In the genomic region with DNA sequence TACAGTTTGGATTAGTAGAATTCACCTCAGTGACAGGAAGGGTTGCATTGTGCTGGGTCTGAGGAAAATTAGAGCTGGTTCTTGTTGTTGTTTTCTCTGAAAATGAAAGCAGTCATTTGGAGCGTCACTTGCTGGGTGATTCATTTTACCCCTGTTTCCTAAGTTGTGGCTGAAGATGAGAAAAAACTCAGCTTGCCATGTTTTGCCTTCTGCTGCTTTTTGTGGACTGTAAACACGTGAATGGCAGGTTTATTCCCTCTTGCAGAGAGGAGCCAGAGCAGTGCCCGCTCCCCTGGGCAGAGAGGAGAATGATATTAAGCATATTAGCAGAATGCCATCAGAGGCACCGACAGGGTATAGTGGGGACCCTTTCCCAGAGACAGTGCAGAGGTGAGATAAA, we compare ENCODE assay signal across 8 mouse cellular contexts.
A peak's percentile ranks its signal among the peaks of the same experiment; 100 is the strongest.
DNase-seq lines count a peak whose midpoint lies in the region; ATAC-seq and TF ChIP-seq lines count a peak whose summit lies in the region.

No protein-coding gene starts in this region.

- 0 out of 2 replicates have a peak overlapping the region, but pooled peaks have one; percentile 6 for H3K4me3 ChIP-seq in lung, postnatal 0 days (ENCODE audit: low read depth, low read length)
- H3K4me3 ChIP-seq in myocyte = peak overlapping the region; percentile 61

- ATAC-seq in lung, postnatal 0 days = no peak
- ATAC-seq in erythroid progenitor cell, adult 5-6 weeks (replicated peaks; ENCODE audit: low FRiP score, poor library complexity, severe bottlenecking) = no peak

- no peaks in the 10 kb centered on the region for H3K27me3 ChIP-seq in lung, postnatal 0 days (replicated peaks; ENCODE audit: insufficient read depth, low read length)
- H3K27me3 ChIP-seq in myocyte (ENCODE audit: control insufficient read depth, insufficient read depth, insufficient read length) = no peaks in the 10 kb centered on the region

- TF ChIP-seq EP300 in lung, postnatal 0 days (IDR thresholded peaks at IDR 0.05) = no peak

- peaks cover 5% of the 10 kb centered on the region; the same call in 1 of the 2 replicates for H3K4me1 ChIP-seq in lung, postnatal 0 days (ENCODE audit: insufficient read depth, low read depth, low read length)

- no peaks in the 10 kb centered on the region for H3K36me3 ChIP-seq in lung, postnatal 0 days (ENCODE audit: insufficient read depth, low read length)
- H3K36me3 ChIP-seq in myocyte (ENCODE audit: control insufficient read depth, insufficient read depth) = no peaks in the 10 kb centered on the region

- 14% methylated on average over 4 of the region's 4 CpGs for WGBS in lung, postnatal 0 days

- no peak overlapping the region for H3K9ac ChIP-seq in lung, postnatal 0 days (replicated peaks; ENCODE audit: low read depth)

- H3K27ac ChIP-seq in lung, postnatal 0 days (ENCODE audit: low read length) = no peak overlapping the region

- peaks cover 68% of the 10 kb centered on the region for H3K79me2 ChIP-seq in myocyte (ENCODE audit: control insufficient read depth, insufficient read depth)

- H3K4me2 ChIP-seq in lung, postnatal 0 days (replicated peaks; ENCODE audit: low read depth, low read length) = peak overlapping the region; percentile 63
- H3K4me2 ChIP-seq in myocyte (ENCODE audit: low read depth) = peak overlapping the region; percentile 76

- H3ac ChIP-seq in myocyte (ENCODE audit: control insufficient read depth, insufficient read length) = no peak overlapping the region

- DNase-seq in lung, postnatal 0 days (ENCODE audit: low spot score) = peak; percentile 39
- no peak for DNase-seq in lung, postnatal 10 days
- DNase-seq in c-Kit-positive CD71-positive TER-119-positive erythroid progenitor cells, embryonic 14.5 days (ENCODE audit: low spot score) = peak; percentile 42
- DNase-seq in induced T-regulatory cell, adult 2 months (ENCODE audit: low read depth) = peak; percentile 93
- no peak for DNase-seq in adrenal gland, postnatal 10 days
- DNase-seq in adrenal gland, adult 18-20 months (ENCODE audit: low spot score in 2 of 2) = no peak

- no peaks in the 10 kb centered on the region for H3K9me3 ChIP-seq in lung, postnatal 0 days (ENCODE audit: low read length)

- no peak for TF ChIP-seq CTCF in lung, postnatal 0 days (IDR thresholded peaks at IDR 0.05)

- no peak for TF ChIP-seq POLR2A in myocyte (IDR thresholded peaks at IDR 0.05; ENCODE audit: insufficient read length, low read depth)

TF ChIP-seq in myocyte, 11 proteins besides CTCF, POLR2A, EP300 and RAD21:
- no peak for TF ChIP-seq USF1 (IDR thresholded peaks at IDR 0.05; ENCODE audit: low read depth)
- TF ChIP-seq CEBPB (IDR thresholded peaks at IDR 0.05; ENCODE audit: insufficient read depth, poor library complexity, severe bottlenecking) = no peak
- TF ChIP-seq TCF12 (IDR thresholded peaks at IDR 0.05; ENCODE audit: insufficient read depth, poor library complexity, severe bottlenecking) = no peak
- no peak for TF ChIP-seq E2F4 (IDR thresholded peaks at IDR 0.05; ENCODE audit: insufficient read depth)
- TF ChIP-seq MAX (IDR thresholded peaks at IDR 0.05; ENCODE audit: low read depth) = no peak
- no peak for TF ChIP-seq MYOD1 (IDR thresholded peaks at IDR 0.05; ENCODE audit: control insufficient read depth in 1 of 3, insufficient read length in 2 of 3, low read depth in 2 of 3)
- TF ChIP-seq REST (IDR thresholded peaks at IDR 0.05; ENCODE audit: insufficient read depth, insufficient read length) = no peak

Comparison
In these comparisons a context has a peak if more than half of its experiments do, and no peak if none do; other contexts are left out.
1. DNase-seq: peak in lung, postnatal 0 days (single experiment), c-Kit-positive CD71-positive TER-119-positive erythroid progenitor cells, embryonic 14.5 days (single experiment) and induced T-regulatory cell, adult 2 months (single experiment); none in lung, postnatal 10 days (single experiment), adrenal gland, postnatal 10 days (single experiment) and adrenal gland, adult 18-20 months (0 of 2).